Mouse (Mus musculus) heart, postnatal 0 days (tissue): ENCODE data around the gene Scube3. TPM values are rescaled to one million over a fixed set of nuclear protein-coding genes. Genes with fewer than 3 reads are reported as not detected.
A peak's percentile ranks its signal among the peaks of the same experiment; 100 is the strongest.

ENCODE experiments used
- ATAC-seq: fragments of 200-750 bp; cut with Nextera tagmentation; 2 replicates; pipeline ENCODE4 v1.8.0; 2017; ENCODE audit warnings: low read depth, moderate number of reproducible peaks, moderate library complexity; ENCODE audit not compliant: insufficient read depth
- DNase-seq: peaks from one replicate; pipeline ENCODE4 v3.0.0-alpha.2; 2016; ENCODE audit warnings: low spot score
- H3K27ac ChIP-seq: fragments of 300-500 bp; sonication (generic); 2 replicates; pipeline ENCODE4 v1.5.1; 2014; ENCODE audit warnings: low read depth, mild to moderate bottlenecking
- H3K27me3 ChIP-seq: fragments of 300-500 bp; sonication (generic); 2 replicates; pipeline ENCODE4 v1.6.1; 2014; ENCODE audit warnings: low read length, mixed read lengths; ENCODE audit not compliant: control insufficient read depth, insufficient read depth
- H3K36me3 ChIP-seq: fragments of 300-500 bp; sonication (generic); replicated peaks from 2 replicates; pipeline ENCODE4 v1.6.1; 2014; ENCODE audit warnings: low read length, mixed read lengths; ENCODE audit not compliant: control insufficient read depth, insufficient read depth
- H3K4me1 ChIP-seq: fragments of 300-500 bp; sonication (generic); 2 replicates; pipeline ENCODE4 v1.6.1; 2014; ENCODE audit warnings: antibody characterized with exemption; ENCODE audit not compliant: control insufficient read depth, insufficient read depth
- H3K4me2 ChIP-seq: fragments of 300-500 bp; sonication (generic); 2 replicates; pipeline ENCODE4 v1.6.1; 2014; ENCODE audit warnings: low read depth, mild to moderate bottlenecking, low read length, moderate library complexity
- H3K4me3 ChIP-seq: fragments of 300-500 bp; sonication (generic); 2 replicates; pipeline ENCODE4 v1.5.1; 2014; ENCODE audit warnings: low read depth, low read length
- H3K9ac ChIP-seq: fragments of 300-500 bp; sonication (generic); replicated peaks from 2 replicates; pipeline ENCODE4 v1.6.1; 2014; ENCODE audit warnings: low read depth, low read length, mixed read lengths
- H3K9me3 ChIP-seq: fragments of 300-500 bp; sonication (generic); replicated peaks from 2 replicates; pipeline ENCODE4 v1.6.1; 2016; ENCODE audit warnings: low read length; ENCODE audit not compliant: control insufficient read depth
- CTCF ChIP-seq: IDR thresholded peaks from 2 replicates; pipeline ENCODE4 v1.5.1; 2016; ENCODE audit warnings: antibody characterized with exemption, control low read depth, low read depth
- EP300 ChIP-seq: IDR thresholded peaks from 2 replicates; pipeline ENCODE4 v1.6.1; 2016; ENCODE audit warnings: antibody characterized with exemption, low read depth
- WGBS: fragments of 180-500 bp; shearing (Covaris S2); extraction: QIAGEN DNeasy Blood & Tissue Kit; methylation state at CpG from one replicate; pipeline ENCODE4 v1.1.7; 2014; 5-methylcytosine and 5-hydroxymethylcytosine counted together
- polyA plus RNA-seq: library from polyadenylated mRNA; unstranded; fragments of >200 nt; fragmentation: Nextera tagmentation; extraction: Ambion mirVana; gene quantifications from 2 replicates; pipeline ENCODE4 v1.2.1, GENCODE M21; 2015
- total RNA-seq: library from RNA; depleted of rRNA; stranded (reverse); fragments of >200 nt; gene quantifications from 2 replicates; pipeline ENCODE4 v1.2.3, GENCODE M21; 2014; ENCODE audit warnings: low replicate concordance; rRNA removed

Scube3 gene
- total and polyA plus RNA-seq, 2 experiments from 2014 or later = 0.14 to 3.0 TPM

DNA sequence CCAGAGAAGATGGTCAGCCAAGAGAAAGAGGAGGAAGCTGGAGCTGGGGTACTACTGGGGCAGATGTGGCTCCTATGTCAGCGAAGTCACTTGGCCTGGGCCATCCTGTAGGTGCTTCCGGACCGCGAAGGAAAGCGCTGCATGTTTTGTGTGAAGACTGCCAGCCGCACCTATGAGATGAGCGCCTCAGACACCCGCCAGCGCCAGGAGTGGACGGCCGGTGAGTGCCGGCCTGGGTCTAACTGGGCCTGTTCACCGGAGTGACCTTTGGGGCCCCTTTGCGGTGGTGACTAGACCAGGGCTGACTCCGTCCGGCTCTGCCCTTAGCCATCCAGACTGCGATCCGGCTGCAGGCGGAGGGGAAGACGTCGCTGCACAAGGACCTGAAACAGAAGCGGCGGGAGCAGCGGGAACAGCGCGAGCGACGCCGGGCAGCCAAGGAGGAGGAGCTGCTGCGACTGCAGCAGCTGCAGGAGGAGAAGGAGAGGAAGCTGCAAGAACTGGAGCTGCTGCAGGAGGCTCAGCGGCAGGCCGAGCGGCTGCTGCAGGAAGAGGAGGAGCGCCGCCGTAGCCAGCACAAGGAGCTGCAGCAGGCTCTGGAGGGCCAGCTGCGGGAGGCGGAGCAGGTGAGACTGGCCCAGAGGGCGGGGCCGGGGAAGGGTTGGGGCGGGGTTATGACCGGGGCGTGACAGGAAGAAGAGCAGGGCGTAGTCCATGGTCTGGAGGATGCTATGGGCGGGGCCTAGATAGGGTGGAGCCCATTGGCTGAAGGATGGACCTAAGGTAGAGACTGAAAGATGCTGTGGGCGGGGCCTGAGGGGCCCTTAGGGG lies 81.8 kb downstream of the Scube3 start:
- Histone ChIP-seq H3K9ac (peak overlapping the region; percentile 59; the same call in 1 of the 2 replicates), H3K27me3 (0 out of 2 replicates have a peak, but pooled peaks cover 6% of the 10 kb centered on the region), H3K4me2 (peak overlapping the region; percentile 85), H3K27ac (peak overlapping the region; percentile 67), H3K4me3 (peak overlapping the region; percentile 52), H3K4me1 (peaks cover 12% of the 10 kb centered on the region; the same call in 1 of the 2 replicates), H3K36me3 (no peaks in the 10 kb centered on the region), H3K9me3 (no peaks in the 10 kb centered on the region)
- ATAC-seq = peak; percentile 88
- DNase-seq = peak; percentile 80
- TF ChIP-seq EP300 (no peak), CTCF (peak; percentile 16; the same call in 1 of the 2 replicates)
- WGBS = under 1% methylated on average over 46 of the region's 46 CpGs

Other genes starting within 250 kb of the Scube3 start
- gene Anks1, start 232.8 kb upstream of the Scube3 start, total RNA-seq = 31.3 and 55.4 TPM in 2 replicates
- 7.7 and 11.0 TPM in 2 replicates for gene Anks1, start 232.8 kb upstream of the Scube3 start, polyA plus RNA-seq
- 9.2 and 12.1 TPM in 2 replicates for gene Taf11, start 232.3 kb upstream of the Scube3 start, total RNA-seq
- gene Taf11, start 232.3 kb upstream of the Scube3 start, polyA plus RNA-seq = 39.8 and 39.9 TPM in 2 replicates
- gene Tcp11, start 61.5 kb upstream of the Scube3 start, total RNA-seq = 0.15 TPM in 1 of 2 replicates, not detected in the other
- gene Tcp11, start 61.5 kb upstream of the Scube3 start, polyA plus RNA-seq = 0.15 and 0.25 TPM in 2 replicates
- gene Zfp523, start 35.0 kb downstream of the Scube3 start, total RNA-seq = 24.1 and 33.0 TPM in 2 replicates
- 14.9 and 15.4 TPM in 2 replicates for gene Zfp523, start 35.0 kb downstream of the Scube3 start, polyA plus RNA-seq
- gene Def6, start 65.6 kb downstream of the Scube3 start, total RNA-seq = 3.5 and 5.8 TPM in 2 replicates
- 2.5 and 2.8 TPM in 2 replicates for gene Def6, start 65.6 kb downstream of the Scube3 start, polyA plus RNA-seq
- gene Ppard, start 90.6 kb downstream of the Scube3 start, total RNA-seq = 6.6 and 23.1 TPM in 2 replicates
- 0.99 and 1.4 TPM in 2 replicates for gene Ppard, start 90.6 kb downstream of the Scube3 start, polyA plus RNA-seq
- 14.1 and 21.7 TPM in 2 replicates for gene Fance, start 171.4 kb downstream of the Scube3 start, total RNA-seq
- 13.8 and 14.1 TPM in 2 replicates for gene Fance, start 171.4 kb downstream of the Scube3 start, polyA plus RNA-seq
- gene Rpl10a, start 186.3 kb downstream of the Scube3 start, total RNA-seq = 817 and 939 TPM in 2 replicates
- gene Rpl10a, start 186.3 kb downstream of the Scube3 start, polyA plus RNA-seq = 255 and 273 TPM in 2 replicates
- gene Tead3, start 208.7 kb downstream of the Scube3 start, total RNA-seq = 13.1 and 19.7 TPM in 2 replicates
- 3.2 and 3.3 TPM in 2 replicates for gene Tead3, start 208.7 kb downstream of the Scube3 start, polyA plus RNA-seq
- gene Tulp1, start 223.1 kb downstream of the Scube3 start, total RNA-seq = 0.61 and 5.3 TPM in 2 replicates
- gene Tulp1, start 223.1 kb downstream of the Scube3 start, polyA plus RNA-seq = 0.86 and 1.3 TPM in 2 replicates